Mouse (Mus musculus): ENCODE measurements around the gene Ptgfr.

The Ptgfr gene

DNA sequence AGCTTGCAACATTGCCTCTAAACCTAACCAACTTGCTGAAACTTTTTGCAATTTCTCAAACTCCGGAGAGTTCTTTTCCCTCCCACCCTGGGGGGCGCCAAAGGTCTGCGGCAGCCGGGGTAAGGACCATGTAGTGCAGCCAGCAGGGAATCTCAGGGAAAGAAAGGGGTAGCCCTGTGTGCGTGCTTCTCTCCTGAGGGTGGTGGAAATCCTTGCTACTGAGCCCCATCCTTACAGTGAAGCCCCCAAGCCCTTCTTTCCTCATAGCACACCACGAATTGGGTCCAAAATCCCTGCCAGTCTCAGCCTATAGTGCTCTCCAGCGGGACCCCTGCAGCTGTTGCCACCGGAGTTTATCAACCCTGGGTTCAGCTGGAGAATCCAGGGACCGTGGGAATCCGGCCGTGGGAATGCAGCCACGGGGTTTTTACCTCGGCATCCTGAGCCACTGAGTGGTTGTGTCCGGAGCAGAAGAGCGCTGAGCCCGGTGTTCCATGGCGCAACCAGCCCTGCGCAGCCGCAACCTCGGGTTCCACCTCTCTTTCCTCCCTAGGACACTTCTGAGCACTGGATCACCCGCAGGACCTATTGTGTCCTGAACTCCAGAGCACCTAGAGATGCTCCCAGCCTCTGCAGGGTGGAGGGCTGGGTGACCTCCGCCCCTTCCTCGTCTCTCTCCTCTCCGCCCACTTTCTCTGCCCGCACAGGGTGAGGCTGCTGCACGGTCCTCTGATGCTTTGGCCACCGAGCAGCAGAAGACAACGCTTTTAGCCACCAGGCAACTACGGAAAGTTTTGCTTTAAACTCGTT, at the start of gene Ptgfr:
TSS of gene Ptgfr (minus strand) at position 760 of the 810 bp plus-strand sequence.
- peak; percentile 80 for DNase-seq (ENCODE audit: low spot score)

DNA sequence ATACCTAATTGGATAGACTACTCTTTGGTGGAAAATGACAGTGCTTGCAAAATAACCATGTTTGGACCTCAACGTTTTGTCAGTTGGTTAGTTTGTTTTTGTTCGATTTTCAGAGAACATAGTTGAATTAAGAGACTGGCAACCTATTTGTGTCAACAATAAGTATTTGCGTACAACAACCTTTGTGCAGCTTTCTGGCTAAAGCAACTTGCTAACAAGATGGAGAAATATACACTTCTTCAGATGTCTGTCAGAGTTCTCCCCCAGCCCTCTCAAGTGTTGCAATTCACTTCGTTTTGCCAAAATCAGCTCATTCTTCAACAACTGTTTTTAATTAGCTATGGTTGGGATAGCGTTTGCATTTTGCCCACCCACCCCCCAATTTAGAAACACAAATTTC, 46.5 kb upstream of the Ptgfr start:
- no peak for DNase-seq (ENCODE audit: low spot score)

DNA sequence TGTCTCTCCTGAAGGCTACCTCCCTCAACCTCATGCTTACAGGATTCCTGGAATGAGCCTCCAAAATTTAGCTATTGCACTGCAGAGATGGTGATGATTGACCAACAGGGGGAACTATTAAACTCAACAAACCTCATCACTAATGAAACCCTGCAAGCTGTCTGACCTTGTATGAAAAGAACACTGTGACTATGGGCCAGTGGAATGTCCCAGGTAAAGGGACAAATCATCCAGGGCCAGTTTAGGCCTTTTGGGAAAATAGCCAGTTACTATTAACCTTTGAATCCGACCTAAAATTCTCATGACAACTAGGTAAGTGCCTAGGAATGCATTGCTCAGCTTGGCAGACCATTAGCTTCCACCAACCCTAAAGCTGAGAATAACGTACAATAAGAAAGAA, 42.6 kb upstream of the Ptgfr start:
- DNase-seq (ENCODE audit: low spot score): no peak

DNA sequence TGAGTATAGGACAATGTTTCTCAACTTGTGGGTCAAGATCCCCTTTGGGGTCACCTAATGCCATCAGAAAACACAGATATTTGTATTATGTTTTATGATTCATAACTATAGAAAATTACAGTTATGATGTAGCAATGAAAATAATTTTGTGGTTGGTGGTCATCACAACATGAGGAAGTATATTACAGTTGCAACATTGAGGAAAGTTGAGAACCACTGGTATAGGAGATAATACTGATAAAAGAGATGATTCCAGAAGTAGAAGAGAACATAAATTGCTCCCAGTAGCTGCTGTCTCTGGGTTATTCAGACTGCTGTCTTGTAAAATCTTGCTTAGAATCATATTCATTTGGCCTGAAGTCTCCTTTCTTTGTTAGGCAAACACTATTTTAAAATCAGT, 31.5 kb upstream of the Ptgfr start:
- no peak for DNase-seq (ENCODE audit: low spot score)

DNA sequence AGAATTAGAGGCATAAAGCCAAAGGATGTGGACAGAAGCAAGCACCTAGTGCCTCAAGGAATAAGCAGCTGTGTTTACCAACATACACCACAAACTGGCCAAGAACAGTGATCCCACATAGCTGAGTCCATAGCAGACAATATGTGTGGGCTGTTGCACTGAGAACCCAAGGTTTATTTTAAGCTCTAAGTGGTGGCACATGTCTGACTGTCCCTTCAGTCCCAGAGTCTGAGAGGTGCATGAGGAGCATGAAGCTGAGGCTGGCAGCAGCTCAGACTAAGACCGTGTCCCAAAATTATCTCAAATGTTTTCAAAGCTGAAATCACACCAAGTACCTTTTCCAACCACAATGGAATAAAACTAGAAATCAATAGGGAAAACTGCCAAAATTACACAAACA, 13.9 kb upstream of the Ptgfr start:
- no peak for DNase-seq (ENCODE audit: low spot score)

DNA sequence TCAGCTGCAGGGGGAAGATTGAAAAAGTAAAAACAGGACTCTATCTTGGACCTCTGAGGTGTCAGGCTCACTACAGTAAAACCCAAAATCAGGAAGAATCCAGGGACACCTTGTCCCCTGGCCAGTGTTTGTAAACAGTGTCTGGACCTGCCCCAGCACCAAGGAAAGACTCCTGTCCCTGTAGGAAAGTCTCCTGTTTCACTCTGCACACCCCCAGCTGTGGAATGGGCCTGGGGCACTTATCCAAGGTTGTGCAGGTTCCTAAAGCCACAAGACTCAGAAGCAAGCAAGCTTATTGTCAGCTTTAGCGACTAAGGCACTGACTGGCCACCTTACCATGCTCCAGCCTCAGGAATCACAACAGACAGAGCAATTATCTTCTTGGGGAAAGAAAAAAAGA, 13.2 kb upstream of the Ptgfr start:
- no peak for DNase-seq (ENCODE audit: low spot score)

DNA sequence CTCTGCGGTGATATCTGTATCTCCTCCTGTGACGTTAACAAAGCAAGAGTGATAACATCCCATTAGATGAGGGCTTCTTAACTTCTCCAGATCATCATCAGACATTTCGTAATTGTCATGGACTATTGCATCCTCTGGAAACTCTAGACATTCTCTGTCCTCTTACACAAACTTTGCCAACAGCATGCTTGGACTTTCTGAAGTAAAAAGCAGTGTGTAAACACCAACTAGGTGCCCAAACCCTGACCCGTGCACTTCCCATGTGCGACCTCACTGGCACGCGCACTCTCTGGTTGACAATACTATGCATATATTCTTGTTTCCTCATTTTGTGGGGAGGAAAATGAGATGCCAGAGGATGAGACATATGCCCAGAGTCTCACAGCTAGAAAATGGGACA, 8.9 kb upstream of the Ptgfr start:
- no peak for DNase-seq (ENCODE audit: low spot score)

DNA sequence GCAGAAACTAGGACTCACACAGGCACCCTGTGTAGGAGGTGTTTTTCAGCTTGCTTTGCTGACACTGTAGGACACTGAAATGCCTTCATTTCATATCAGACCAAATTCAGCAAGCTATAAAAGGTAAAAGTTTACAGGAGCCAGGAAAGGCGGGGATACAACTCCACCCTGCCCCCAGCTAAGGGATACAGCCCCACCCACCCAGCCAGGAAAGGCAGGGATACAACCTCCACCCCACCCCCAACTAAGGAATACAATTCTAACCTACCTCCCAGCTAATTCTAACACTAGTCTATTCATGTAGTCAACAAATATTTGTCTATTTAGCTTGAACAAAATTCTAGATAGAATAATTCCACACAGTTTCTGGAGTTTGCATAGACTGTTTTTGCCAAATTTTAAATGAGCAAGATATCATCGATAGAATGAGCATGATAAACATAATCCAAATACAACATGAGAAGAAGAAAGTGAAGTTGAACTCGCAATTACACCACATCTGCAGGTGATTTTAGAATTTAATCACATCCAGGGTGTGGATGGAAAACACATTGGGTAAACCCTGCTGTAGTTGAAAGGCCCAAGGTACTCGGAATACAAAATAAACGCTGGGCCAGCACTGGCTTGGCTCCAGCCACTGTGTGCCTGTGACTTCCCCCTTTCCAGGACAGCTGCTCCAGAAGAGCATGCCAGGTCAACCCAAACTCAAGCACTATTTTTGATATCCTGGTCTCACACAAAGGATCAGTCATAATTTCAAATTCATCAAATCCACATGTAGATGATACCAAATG, 7.1 kb upstream of the Ptgfr start:
- DNase-seq (ENCODE audit: low spot score): no peak

DNA sequence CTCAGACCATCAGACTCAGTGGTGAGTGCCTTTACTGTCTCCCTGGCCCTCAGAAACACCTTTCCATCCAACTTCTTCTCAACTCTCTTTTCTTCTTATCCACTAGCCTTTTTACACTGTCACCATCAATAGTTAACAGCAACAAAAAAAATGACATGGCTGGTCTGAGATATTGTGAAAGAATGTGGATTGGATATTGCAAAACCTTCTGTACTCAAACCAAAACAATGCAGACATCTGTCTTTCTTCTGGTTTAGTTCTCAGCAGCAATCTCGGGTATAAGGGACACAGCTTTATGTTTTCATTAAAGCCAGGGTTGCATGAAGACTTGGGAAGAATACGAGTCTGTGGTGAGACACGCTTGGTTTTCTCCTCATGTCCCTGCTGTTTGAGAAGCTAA, 3.3 kb upstream of the Ptgfr start:
- no peak for DNase-seq (ENCODE audit: low spot score)

DNA sequence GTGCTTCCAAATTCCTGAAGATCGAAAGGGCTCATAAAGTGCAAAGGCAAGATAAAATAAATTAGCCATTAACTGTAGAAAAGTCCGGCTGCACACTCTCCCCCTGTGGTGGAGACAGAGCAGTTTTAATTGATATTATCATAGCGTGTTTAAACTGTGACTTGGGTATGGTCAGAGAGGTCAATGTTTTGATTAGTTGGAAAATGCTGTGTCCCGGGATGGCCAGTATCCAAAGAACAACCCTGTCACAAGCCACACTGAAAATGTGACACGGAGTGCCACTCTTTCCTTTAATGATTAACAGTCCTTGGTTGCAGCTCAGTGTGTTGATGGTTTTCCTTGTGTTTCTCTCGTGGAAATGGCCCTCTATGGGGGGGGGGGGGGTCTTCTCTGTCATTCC, 942 bp upstream of the Ptgfr start:
- no peak for DNase-seq (ENCODE audit: low spot score)

DNA sequence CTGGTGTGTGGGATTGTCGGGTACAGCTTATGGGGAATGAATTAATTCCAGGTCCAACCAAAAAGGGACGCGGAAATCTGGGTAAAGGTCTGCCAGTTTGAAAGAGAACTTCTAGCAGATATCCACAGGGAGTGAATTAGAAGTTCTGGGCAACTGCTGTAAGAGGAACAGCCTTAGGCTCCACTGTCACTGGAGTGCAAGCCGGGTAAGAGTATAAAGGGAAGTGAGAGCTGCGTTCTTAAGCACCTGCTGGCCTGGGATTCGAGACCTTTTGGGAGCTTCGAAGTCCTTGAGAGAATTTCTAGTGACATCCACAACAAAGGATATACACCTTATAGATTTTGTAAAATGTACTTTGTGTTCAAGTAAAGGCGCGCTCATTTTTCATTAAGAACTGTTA, 319 bp upstream of the Ptgfr start:
- DNase-seq (ENCODE audit: low spot score): peak; percentile 22

DNA sequence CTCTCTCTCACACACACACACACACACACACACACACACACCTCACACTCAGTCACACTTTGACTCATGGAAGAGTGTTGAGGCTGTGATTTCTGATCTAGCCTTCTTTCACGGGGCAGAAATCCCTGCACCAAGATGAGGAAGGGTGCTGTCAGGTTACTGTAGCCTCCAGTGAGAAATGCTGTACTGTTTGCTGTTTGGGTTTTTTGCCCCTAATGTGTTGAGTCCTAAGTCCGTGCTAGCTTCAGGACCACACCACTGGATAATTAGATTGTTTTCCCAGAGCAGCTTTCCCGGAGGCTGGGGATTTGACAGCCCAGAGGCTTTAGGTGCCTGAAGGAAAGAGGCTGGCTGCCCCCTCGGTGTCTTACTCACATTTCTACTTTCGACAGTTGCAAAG, 979 bp downstream of the Ptgfr start:
- no peak for DNase-seq (ENCODE audit: low spot score)

DNA sequence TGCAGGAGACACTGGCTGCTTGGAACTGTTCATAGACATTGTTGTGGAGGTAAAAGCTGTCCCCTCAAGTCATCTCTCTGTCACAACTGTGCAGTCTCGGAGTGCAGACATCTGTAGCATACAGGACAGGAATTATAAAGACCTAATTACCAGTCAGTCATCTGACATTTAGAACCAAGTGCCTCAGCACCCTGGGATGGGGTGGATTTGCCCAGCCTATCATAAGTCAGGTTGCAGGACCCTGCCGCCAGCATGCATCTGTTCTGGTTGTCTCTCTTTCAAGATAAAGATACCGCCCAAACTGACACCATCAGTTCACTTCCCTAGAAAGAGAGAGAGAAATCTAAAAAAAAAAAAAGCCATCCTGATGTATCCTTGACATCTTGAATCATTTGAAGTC, 1.6 kb downstream of the Ptgfr start:
- no peak for DNase-seq (ENCODE audit: low spot score)

DNA sequence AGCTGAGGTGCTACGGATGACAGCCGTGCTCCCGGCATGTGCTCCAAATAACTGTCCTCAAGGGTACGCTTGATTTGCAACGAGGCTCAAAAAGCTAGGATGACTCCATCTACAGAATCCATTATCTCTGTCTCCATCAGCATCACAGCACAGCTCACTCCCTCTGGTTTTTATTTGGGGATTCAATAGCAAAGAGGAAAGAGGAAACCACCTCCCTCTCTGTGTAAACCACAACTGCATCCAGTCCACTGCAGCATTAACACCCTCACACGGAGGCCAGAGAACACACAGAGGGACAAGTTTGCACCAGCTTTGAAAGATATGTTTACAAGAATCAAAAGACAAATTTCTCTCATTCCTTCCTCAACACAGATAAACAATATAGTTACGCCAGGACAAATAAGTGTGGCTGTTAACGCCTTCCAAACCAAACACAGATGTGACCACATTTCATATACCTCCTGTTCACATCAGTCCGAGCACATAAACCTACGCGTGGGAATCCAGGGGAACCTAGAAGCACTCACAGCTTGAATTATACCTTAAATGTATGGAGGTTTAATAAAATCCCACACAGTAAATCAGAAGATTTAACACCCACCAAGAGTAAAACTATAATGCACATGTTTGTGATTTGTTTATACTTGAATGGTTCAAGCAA, 9.3 kb downstream of the Ptgfr start:
- DNase-seq (ENCODE audit: low spot score): no peak

DNA sequence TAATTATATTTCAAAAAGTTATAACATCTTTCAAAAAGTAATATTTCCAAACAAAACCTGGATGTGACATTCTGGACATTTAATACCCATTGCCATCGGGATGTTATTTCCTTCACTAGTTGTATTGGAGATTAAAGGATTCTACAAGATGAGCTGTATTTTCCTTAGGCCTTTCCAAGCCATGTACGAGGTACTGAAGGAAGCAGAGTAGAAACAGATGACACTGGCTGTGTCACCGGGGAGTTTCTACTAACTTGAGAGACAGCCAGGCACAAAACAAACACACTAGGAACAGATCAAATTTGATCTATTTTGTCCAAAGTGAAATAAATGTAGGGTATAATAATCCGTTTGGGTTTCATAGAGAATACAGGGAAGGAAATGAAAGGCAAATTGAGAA, 17.6 kb downstream of the Ptgfr start:
- no peak for DNase-seq (ENCODE audit: low spot score)

DNA sequence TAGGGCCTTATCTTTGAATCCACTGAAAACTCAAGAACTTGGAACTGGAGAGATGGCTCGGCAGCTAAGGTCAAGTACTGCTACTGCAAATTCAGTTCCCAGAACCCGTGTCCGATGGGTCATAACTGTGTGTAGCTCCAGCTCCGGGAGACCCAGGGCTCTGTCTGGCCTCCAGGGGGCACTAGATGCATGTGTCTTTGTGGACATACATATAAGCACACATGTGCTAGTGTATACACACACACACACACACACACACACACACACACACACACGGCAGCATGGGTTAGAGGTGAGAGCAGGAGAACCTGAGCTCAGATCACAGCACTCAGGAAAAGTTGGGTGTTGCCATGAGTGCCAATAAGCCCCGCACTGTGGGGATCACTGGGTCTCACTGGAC, 19.2 kb downstream of the Ptgfr start:
- DNase-seq (ENCODE audit: low spot score): peak; percentile 56

DNA sequence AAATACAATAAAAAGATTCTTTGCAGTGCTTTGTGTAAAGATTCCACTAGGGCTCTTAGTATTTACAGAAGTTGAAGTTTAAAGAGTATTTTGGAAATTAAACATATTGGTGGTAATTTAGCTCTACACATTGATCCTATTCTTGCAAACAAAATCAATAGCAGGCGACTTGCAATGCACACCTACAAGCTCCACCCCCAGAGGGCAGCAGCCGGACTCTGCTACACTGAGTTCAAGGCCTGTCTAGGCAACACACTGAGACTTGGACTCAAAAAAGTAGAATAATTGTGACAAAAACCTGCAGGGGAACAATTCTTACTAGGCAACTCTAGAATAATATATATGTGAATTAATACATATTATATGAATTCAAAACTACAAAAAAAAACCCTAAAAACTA, 28.8 kb downstream of the Ptgfr start:
- no peak for DNase-seq (ENCODE audit: low spot score)

DNA sequence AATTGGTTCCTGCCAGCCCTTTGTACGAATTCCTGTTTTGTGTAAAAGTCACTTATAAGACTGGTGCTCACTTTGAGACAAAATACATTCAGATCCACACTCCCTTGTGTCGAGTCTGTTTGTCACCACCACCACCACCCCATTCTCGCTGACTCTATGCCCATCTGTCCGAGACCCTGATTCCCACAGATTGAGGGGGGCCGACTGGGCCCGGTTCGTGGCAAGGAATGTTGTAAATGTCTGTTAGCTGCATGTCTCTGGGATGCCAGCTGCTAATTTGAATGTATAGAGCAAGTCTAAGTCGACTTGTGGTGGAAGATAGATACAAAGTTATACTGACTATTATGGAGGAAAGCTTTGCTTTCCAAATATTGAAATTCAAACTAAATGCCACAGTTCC, 48.8 kb downstream of the Ptgfr start:
- DNase-seq (ENCODE audit: low spot score): no peak

DNA sequence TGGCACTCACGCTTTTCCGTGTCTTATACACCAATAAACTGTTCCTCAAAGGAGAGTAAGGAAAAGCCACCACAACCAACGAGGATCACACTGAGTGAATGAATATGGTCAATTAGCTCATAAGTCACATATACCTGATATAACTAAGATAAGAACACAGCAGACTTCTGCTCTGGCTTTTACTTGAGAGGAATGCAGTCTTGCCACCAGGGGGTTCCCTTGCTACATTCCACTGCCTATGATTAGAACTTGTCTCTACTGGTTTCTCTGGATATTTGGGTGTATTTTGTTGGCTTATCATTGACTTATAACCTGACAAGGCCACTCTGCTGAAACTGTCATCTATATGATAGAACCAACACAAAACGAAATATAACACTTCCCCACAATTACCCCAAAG, 62.3 kb downstream of the Ptgfr start:
- DNase-seq (ENCODE audit: low spot score): peak; percentile 40

DNA sequence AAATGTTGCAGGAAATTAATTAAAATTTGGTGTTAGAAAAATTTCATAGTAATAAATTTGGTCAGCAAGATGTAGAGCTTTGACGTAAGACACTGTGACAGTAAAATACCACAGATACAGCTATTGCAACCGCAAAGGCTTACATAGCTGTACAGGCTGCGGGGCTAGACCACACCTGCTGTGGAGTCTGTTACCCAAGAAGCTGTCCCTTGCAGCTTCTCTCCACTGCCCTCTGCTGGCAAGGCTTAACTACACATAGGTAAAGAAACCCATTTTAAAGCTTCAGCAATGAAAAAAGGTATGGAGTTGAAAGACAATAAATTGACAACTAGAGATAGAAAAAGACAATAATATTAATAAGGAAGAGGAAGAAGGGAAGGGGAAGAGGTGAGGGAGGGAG, 66.4 kb downstream of the Ptgfr start:
- DNase-seq (ENCODE audit: low spot score): peak; percentile 61

DNA sequence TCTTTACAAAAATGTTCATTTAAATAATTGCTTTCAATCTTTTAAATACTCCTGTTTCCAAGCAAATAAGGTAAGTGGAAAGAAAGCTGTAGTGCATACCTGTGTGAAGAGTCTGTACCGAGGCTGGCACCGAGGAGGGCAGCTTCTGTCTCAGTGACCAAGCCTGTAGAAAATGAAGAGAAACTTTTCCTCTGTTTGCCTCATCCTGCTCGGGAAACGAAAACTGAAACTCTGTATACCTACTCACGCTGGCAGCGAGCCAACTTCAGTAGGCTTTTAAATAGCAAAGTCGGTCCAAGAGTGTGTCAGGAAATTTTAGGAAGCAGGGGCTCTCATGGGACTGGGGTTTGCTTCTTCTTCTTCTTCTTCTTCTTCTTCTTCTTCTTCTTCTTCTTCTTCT, 87.7 kb downstream of the Ptgfr start, which contains the start of gene Ifi44:
TSS of gene Ifi44 (minus strand) at position 224 of the 400 bp plus-strand sequence.
- no peak for DNase-seq (ENCODE audit: low spot score)

DNA sequence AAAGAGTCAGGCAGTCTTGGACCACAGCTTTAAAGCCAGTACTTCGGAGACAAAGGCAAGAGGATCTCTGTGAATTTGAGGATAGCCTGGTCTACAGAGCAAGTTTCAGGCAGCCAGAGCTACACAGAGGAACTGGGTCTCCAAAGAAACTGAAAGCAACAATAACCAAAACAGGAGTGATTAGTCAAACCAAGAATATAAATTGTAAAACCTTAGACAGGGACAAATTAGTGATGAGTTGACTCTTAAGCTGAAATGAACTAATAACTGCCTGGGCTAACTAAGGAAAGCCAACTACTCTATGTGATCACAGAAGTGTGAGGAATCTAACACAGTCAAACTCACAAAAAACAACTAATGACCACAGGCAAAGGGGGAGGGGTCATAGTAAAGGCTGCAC, 88.9 kb downstream of the Ptgfr start:
- no peak for DNase-seq (ENCODE audit: low spot score)

All from embryo, embryonic 10.5 days (tissue).